Mouse (Mus musculus) frontal cortex, postnatal 25 days (tissue): ENCODE data around the gene Mrm3.

Source experiments
- DNase-seq, 2 experiments: peaks; one replicate each; pipeline ENCODE4 v3.0.0; 2022; ENCODE audit warnings: low spot score in 2 of 2

Mrm3 gene

DNA sequence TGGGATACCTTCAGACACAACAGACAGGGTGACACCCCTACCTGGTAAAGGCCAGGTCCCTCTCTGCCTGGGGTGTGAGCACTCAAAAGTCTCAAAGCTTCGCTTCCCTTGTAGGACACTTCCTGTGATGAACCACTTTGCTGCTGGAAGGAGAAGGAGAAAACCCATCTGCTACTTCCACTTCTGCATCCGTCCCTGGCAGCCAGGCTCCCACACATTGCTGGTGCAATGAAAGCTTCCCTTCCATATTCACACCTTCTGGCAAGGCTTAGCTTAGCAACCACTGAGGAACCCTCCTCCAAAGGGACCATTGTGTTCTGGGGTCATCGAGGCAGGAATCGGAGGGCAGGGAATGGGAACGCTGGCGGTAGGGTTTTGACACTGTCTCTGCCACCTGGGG lies 45.1 kb downstream of the Mrm3 start:
- peak in 1 of 2 experiments; percentile 33 for DNase-seq

DNA sequence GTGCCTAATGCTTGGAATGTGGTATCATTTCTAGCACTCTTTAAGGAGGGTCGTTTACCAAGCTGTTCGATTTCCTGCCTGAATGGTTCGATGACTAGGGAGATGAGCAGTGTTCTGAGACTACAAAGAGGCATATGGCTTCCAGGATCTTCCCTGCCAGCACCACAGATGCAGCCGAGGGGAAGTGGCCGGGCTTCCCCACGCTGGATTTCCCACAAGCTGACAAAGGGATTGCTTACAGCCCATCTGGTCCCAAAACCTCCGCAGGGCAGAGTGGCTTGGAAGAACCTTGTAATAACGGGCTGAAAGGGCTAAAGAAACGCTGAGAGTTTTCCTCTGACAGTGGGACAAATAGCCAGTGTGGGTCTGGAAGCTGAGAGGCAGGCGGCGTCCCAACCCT lies 46.9 kb downstream of the Mrm3 start:
- no peak for DNase-seq

DNA sequence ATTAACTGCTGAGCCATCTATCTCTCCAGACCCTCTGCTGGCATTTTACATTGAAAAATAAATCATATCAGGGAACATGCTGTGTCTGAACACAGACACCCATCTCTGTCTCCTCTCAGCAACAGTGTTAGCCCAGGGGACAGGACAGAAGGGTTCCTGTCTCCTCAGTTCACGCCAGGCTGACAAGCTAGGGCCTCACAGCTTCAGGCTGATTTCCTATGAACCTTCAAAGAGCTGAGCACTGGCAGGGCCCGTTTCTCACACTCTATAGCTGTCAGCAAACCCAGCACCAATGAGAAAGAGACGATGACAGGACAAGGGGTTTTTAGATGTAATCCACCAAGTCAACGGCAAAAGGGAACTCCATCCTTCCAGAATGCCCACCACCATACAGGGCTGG lies 48.4 kb downstream of the Mrm3 start:
- DNase-seq, result no peak

DNA sequence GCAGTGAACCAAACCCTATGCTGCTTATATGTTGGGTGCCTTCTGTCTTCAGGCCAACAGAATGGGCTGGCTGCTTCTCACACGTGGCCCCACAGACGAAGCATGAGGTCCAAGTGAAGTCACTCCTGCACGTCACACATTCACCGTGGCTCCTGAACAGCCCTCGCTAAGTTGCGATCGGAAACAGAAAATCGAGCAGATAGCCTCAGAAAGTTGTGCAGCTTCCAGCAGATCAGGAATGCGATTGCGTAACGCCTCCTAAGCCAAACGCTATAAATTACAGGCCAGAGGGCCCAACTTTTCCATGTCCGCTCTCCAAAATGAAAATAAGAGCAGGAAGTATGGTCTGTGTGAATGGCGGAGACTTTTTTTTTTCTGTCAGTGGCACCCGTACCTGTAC lies 48.9 kb downstream of the Mrm3 start:
- no peak for DNase-seq

DNA sequence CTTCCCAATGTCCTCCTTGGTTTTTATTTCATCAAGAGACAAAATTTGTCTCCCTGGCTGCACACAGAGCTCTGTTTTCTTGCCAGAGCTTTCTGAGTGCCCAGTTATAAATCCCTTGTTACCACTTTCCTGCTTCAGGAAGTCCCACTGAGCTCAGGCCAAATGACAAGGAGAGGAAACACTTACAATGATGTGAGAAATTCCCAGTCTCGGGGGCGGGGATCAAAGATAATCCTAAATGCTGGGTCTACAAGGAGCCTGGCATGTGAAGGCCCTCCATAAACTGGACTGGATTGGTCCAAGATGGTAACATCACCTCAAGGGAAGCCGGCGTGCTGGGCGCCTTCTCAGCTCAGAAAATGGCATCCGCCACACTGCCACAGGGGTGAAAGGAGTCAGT lies 49.3 kb downstream of the Mrm3 start:
- no peak for DNase-seq

DNA sequence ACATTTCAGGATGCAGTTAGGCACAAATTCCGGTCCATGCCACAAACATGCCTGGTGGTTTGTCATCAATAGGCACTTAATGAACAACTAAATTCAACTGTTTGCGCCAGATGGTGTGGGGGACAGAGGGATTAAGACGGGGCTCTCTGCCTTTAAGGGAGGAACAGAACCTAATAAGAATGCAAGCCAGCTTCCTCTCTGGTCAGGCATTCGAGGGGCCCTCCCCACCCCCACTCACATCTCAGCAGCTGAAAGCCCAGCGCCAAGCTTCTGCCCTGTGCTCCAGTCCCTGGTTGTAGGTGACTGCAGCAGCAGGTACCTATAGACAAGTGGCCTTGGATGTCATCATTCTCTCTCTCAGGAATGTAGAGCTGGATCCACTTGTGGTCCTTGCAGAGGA lies 50.6 kb downstream of the Mrm3 start:
- DNase-seq, result no peak

DNA sequence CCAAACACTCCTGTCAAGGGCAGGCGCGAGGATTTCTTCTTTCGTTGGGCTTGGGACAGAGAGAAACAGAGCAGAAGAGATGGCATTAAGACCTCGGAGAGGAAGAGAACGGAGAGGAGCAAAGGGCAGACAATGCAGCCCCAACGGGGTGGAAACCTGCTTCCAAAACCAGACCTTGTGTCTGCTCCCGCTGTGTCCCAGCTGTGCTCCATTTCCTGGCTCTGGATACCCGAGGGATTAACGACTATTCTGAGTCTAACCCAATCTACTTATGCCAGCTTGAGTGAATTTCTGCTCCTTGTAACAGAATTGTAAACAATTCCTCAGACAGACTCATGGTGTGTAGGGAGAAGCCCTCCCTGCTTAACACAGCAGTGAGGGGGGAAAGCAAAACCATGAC lies 51.3 kb downstream of the Mrm3 start:
- DNase-seq, result no peak

DNA sequence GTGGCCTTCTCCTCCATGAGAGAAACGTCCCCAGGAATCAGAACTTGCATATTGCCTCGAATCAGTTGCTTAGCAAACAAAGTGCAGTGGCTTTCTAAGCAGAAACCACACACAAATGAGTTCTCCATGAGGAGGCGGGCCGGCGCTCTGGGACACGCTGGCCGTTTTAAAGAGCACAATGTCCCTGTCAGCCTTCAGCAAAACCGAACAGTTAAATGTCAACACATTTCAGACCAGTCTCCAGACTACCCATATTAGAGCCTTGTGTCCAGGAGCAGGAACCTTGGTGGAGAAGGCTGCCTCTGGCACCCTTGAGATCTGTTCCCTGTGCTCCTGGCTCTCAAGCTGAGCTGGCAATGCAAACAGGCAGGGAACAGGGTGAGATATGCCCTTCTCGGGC lies 53.7 kb downstream of the Mrm3 start:
- no peak for DNase-seq

DNA sequence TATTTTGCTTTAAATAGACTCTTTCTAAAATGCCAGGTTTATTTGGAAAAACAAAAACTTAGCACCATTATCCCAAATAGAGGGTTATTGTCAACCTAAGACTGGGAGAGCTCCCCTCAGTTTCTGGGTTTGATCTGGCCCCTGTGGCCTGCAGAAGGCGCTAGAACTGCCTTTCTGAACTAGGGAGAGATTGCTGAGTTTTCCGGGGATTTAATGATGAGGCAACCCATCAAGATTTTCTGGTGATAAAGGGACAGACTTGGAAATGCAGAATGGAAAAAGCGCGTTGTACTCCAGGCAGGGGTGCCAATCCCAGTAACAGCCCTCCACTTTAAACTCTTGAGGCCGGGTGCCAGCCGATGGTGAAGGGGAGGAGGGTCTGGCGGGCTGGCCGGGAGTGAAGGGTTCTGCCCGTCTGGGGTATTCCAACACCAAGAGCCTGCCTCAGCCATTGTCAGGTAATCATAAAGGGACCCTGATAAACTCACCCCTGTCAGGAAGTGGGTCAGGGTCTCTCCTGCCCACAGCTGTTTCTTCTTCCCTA lies 55.0 kb downstream of the Mrm3 start:
- no peak for DNase-seq
